Mouse (Mus musculus) liver, embryonic 15.5 days (tissue): Measurements from ENCODE around the gene Dnm1. TPM values are rescaled to one million over a fixed set of nuclear protein-coding genes. Genes with fewer than 3 reads are reported as not detected.

Experiments
- ATAC-seq: fragments of 200-750 bp; cut with Nextera tagmentation; 2 replicates; pipeline ENCODE4 v1.8.0; 2017; ENCODE audit warnings: moderate number of reproducible peaks, mild to moderate bottlenecking, moderate library complexity; ENCODE audit not compliant: insufficient read depth
- H3K27ac ChIP-seq: fragments of 300-500 bp; sonication (generic); replicated peaks from 2 replicates; pipeline ENCODE4 v1.5.1; 2015; ENCODE audit warnings: mild to moderate bottlenecking, inconsistent platforms
- H3K27me3 ChIP-seq: fragments of 300-500 bp; sonication (generic); 2 replicates; pipeline ENCODE4 v1.6.1; 2015; ENCODE audit warnings: mild to moderate bottlenecking, inconsistent platforms
- H3K36me3 ChIP-seq: fragments of 300-500 bp; sonication (generic); replicated peaks from 2 replicates; pipeline ENCODE4 v1.6.1; 2015; ENCODE audit warnings: moderate library complexity, mild to moderate bottlenecking, inconsistent platforms
- H3K4me1 ChIP-seq: fragments of 300-500 bp; sonication (generic); replicated peaks from 2 replicates; pipeline ENCODE4 v1.6.1; 2015; ENCODE audit warnings: inconsistent platforms
- H3K4me2 ChIP-seq: fragments of 300-500 bp; sonication (generic); 2 replicates; pipeline ENCODE4 v1.6.1; 2015; ENCODE audit warnings: moderate library complexity, mild to moderate bottlenecking, inconsistent platforms
- H3K4me3 ChIP-seq: fragments of 300-500 bp; sonication (generic); replicated peaks from 2 replicates; pipeline ENCODE4 v1.5.1; 2015; ENCODE audit warnings: mild to moderate bottlenecking, inconsistent platforms
- H3K9ac ChIP-seq: fragments of 300-500 bp; sonication (generic); 2 replicates; pipeline ENCODE4 v1.6.1; 2015; ENCODE audit warnings: moderate library complexity, mild to moderate bottlenecking, inconsistent platforms
- H3K9me3 ChIP-seq: fragments of 300-500 bp; sonication (generic); replicated peaks from 2 replicates; pipeline ENCODE4 v1.6.1; 2016; ENCODE audit warnings: inconsistent platforms
- WGBS: fragments of 180-500 bp; shearing (Covaris S2); methylation state at CpG from one replicate; pipeline ENCODE4 v1.1.7; 2015; ENCODE audit warnings: mixed read lengths; ENCODE audit not compliant: insufficient replicate concordance; 5-methylcytosine and 5-hydroxymethylcytosine counted together
- microRNA-seq: library from miRNA; unstranded; fragments of <30 nt; microRNA quantifications from one replicate; pipeline ENCODE4, GENCODE M21; 2016
- polyA plus RNA-seq: library from polyadenylated mRNA; unstranded; fragments of >200 nt; fragmentation: Nextera tagmentation; extraction: Ambion mirVana; gene quantifications from 2 replicates; pipeline ENCODE4 v1.2.1, GENCODE M21; 2015

The Dnm1 gene
- polyA plus RNA-seq, 1 experiment from 2014 or later = 0.50 TPM

- Histone ChIP-seq H3K4me3 (peak within 1 kb of the TSS; percentile 87), H3K27ac (peak within 1 kb of the TSS; percentile 78), H3K27me3 (no peaks in the 10 kb centered on the region), H3K9ac (peak within 1 kb of the TSS; percentile 86), H3K9me3 (no peaks in the 10 kb centered on the region), H3K36me3 (peaks cover 25% of the 10 kb centered on the region), H3K4me1 (peaks cover 19% of the 10 kb centered on the region), H3K4me2 (peak within 1 kb of the TSS; percentile 85)
- WGBS = under 1% methylated on average over 59 of the region's 59 CpGs
- ATAC-seq = peak; percentile 92
Observed at GRCm38 (mm10) chr2:32259657-32260417, 93.3 kb downstream of the Dnm1 start, which contains the start of gene Uck1. Gene Uck1, minus strand, starts transcription at chr2:32260159.

- no peaks in the 10 kb centered on the region for H3K27me3 ChIP-seq
- peak overlapping the region; percentile 86 for H3K9ac ChIP-seq
- H3K4me2 ChIP-seq = peak overlapping the region; percentile 85
- peaks cover 34% of the 10 kb centered on the region for H3K36me3 ChIP-seq
- H3K4me1 ChIP-seq = peaks cover 19% of the 10 kb centered on the region
- no peak for ATAC-seq
- 0 out of 2 replicates have a peak overlapping the region, but pooled peaks have one; percentile 78 for H3K27ac ChIP-seq
- H3K9me3 ChIP-seq = no peaks in the 10 kb centered on the region
- 54% methylated on average over 6 of the region's 6 CpGs for WGBS
- H3K4me3 ChIP-seq = peak overlapping the region; percentile 87
Observed at GRCm38 (mm10) chr2:32258887-32259533, 94.1 kb downstream of the Dnm1 start.

Small RNA genes within 50 kb of the gene (microRNA-seq; reads per million reads assigned to microRNA genes)
- gene Gm23363 (not detected), gene Mir199b (179 reads per million, percentile 59 among the genes with 10 or more reads in this experiment)

Other genes starting within 250 kb of the Dnm1 start
- 8.3 and 9.6 TPM in 2 replicates for gene Prrc2b, start 202.3 kb downstream of the Dnm1 start, polyA plus RNA-seq
- gene Pomt1, start 116.7 kb downstream of the Dnm1 start, polyA plus RNA-seq = 11.9 and 14.9 TPM in 2 replicates
- gene Uck1, start 93.2 kb downstream of the Dnm1 start, polyA plus RNA-seq = 24.9 and 33.4 TPM in 2 replicates
- gene Golga2, start 66.0 kb downstream of the Dnm1 start, polyA plus RNA-seq = 7.9 and 10.2 TPM in 2 replicates
- 156 and 158 TPM in 2 replicates for gene Swi5, start 65.3 kb downstream of the Dnm1 start, polyA plus RNA-seq
- 17.0 and 18.0 TPM in 2 replicates for gene Ciz1, start 1.0 kb downstream of the Dnm1 start, polyA plus RNA-seq
- 25.0 and 29.0 TPM in 2 replicates for gene 1110008P14Rik, start 28.6 kb upstream of the Dnm1 start, polyA plus RNA-seq
- gene Lcn2, start 34.9 kb upstream of the Dnm1 start, polyA plus RNA-seq = 185 and 214 TPM in 2 replicates
- gene Ptges2, start 42.6 kb upstream of the Dnm1 start, polyA plus RNA-seq = 12.0 and 12.2 TPM in 2 replicates
- 2.4 TPM in 2 replicates for gene Naif1, start 97.1 kb upstream of the Dnm1 start, polyA plus RNA-seq
- gene Slc25a25, start 98.1 kb upstream of the Dnm1 start, polyA plus RNA-seq = 9.6 and 10.4 TPM in 2 replicates
- gene Fam102a, start 182.0 kb upstream of the Dnm1 start, polyA plus RNA-seq = 1.3 and 2.2 TPM in 2 replicates
- 48.2 and 49.0 TPM in 2 replicates for gene Dpm2, start 217.5 kb upstream of the Dnm1 start, polyA plus RNA-seq
- 0.22 TPM in 1 of 2 replicates, not detected in the other for gene Pip5kl1, start 221.5 kb upstream of the Dnm1 start, polyA plus RNA-seq
- not detected in 2 replicates for gene 9430097D07Rik, start 222.3 kb upstream of the Dnm1 start, polyA plus RNA-seq
- 7.9 and 8.5 TPM in 2 replicates for gene St6galnac4, start 233.8 kb upstream of the Dnm1 start, polyA plus RNA-seq
- 11.6 and 11.7 TPM in 2 replicates for gene St6galnac6, start 246.4 kb upstream of the Dnm1 start, polyA plus RNA-seq